Mouse (Mus musculus): ENCODE measurements at regions not wholly inside any gene's neighbourhood (a gene's known extent, or its start where the extent isn't known, plus 50 kb on each side); places are given as distances from the start of the nearest gene placed in this dataset.

- Histone ChIP-seq H3K9me3 (replicated peaks) (no peaks in the 10 kb centered on the region), H3K4me2 (no peak overlapping the region), H3K4me3 (replicated peaks) (no peak overlapping the region), H3K27ac (no peak overlapping the region), H3K27me3 (no peaks in the 10 kb centered on the region; the same call in 1 of the 2 replicates), H3K4me1 (no peaks in the 10 kb centered on the region), H3K36me3 (no peaks in the 10 kb centered on the region), H3K9ac (no peak overlapping the region)
- no peak for ATAC-seq (replicated peaks; ENCODE audit: low FRiP score)
Observed at GRCm38 (mm10) chr11:111555131-111555530, 489.2 kb downstream of the Kcnj2 start.

- Histone ChIP-seq H3K36me3 (no peaks in the 10 kb centered on the region), H3K9ac (no peak overlapping the region), H3K27me3 (no peaks in the 10 kb centered on the region; the same call in 1 of the 2 replicates), H3K4me1 (no peaks in the 10 kb centered on the region), H3K4me3 (replicated peaks) (no peak overlapping the region), H3K27ac (no peak overlapping the region), H3K4me2 (no peak overlapping the region), H3K9me3 (replicated peaks) (no peaks in the 10 kb centered on the region)
- WGBS: 90% methylated on average over 6 of the region's 6 CpGs
- no peak for ATAC-seq (replicated peaks; ENCODE audit: low FRiP score)
Observed at GRCm38 (mm10) chr11:111555615-111556014, 489.7 kb downstream of the Kcnj2 start.

GRCm38 (mm10) chr11:111558302-111559140 lies 492.6 kb downstream of the Kcnj2 start:
- Histone ChIP-seq H3K4me2 (no peak overlapping the region), H3K27ac (no peak overlapping the region), H3K36me3 (no peaks in the 10 kb centered on the region), H3K9me3 (replicated peaks) (no peaks in the 10 kb centered on the region), H3K4me3 (replicated peaks) (no peak overlapping the region), H3K27me3 (no peaks in the 10 kb centered on the region; the same call in 1 of the 2 replicates), H3K4me1 (no peaks in the 10 kb centered on the region), H3K9ac (no peak overlapping the region)
- no peak for ATAC-seq (replicated peaks; ENCODE audit: low FRiP score)
- 53% methylated on average over 9 of the region's 9 CpGs for WGBS

- Histone ChIP-seq H3K4me3 (replicated peaks) (no peak overlapping the region), H3K9ac (no peak overlapping the region), H3K27ac (no peak overlapping the region), H3K4me1 (no peaks in the 10 kb centered on the region), H3K36me3 (no peaks in the 10 kb centered on the region), H3K27me3 (no peaks in the 10 kb centered on the region), H3K4me2 (no peak overlapping the region), H3K9me3 (replicated peaks) (no peaks in the 10 kb centered on the region)
- WGBS: 43% methylated on average over 5 of the region's 5 CpGs
- ATAC-seq (replicated peaks; ENCODE audit: low FRiP score): no peak
Observed at GRCm38 (mm10) chr11:111563171-111563570, 497.2 kb downstream of the Kcnj2 start.

- Histone ChIP-seq H3K27me3 (no peaks in the 10 kb centered on the region), H3K4me1 (no peaks in the 10 kb centered on the region), H3K27ac (no peak overlapping the region), H3K4me2 (no peak overlapping the region), H3K4me3 (replicated peaks) (no peak overlapping the region), H3K9ac (no peak overlapping the region), H3K9me3 (replicated peaks) (no peaks in the 10 kb centered on the region), H3K36me3 (no peaks in the 10 kb centered on the region)
- WGBS: 91% methylated on average over 6 of the region's 6 CpGs
- ATAC-seq (replicated peaks; ENCODE audit: low FRiP score): no peak
Observed at GRCm38 (mm10) chr11:111568041-111568440, 502.1 kb downstream of the Kcnj2 start.

- H3K9me3 ChIP-seq (replicated peaks): no peaks in the 10 kb centered on the region
- WGBS: 85% methylated on average over 9 of the region's 9 CpGs
- no peak overlapping the region for H3K4me2 ChIP-seq
- no peak overlapping the region for H3K9ac ChIP-seq
- H3K27ac ChIP-seq: no peak overlapping the region
- no peak for ATAC-seq (replicated peaks; ENCODE audit: low FRiP score)
- no peaks in the 10 kb centered on the region for H3K27me3 ChIP-seq
- no peak overlapping the region for H3K4me3 ChIP-seq (replicated peaks)
- no peaks in the 10 kb centered on the region for H3K36me3 ChIP-seq
- H3K4me1 ChIP-seq: no peaks in the 10 kb centered on the region
Observed at GRCm38 (mm10) chr11:111568876-111569275, 502.9 kb downstream of the Kcnj2 start.

GRCm38 (mm10) chr11:111577883-111578282 lies 511.9 kb downstream of the Kcnj2 start:
- 6% methylated on average over 1 of the region's 1 CpGs for WGBS
- H3K9ac ChIP-seq: no peak overlapping the region
- H3K27me3 ChIP-seq: no peaks in the 10 kb centered on the region
- H3K9me3 ChIP-seq (replicated peaks): no peaks in the 10 kb centered on the region
- no peaks in the 10 kb centered on the region for H3K4me1 ChIP-seq
- no peak overlapping the region for H3K4me2 ChIP-seq
- H3K27ac ChIP-seq: no peak overlapping the region
- H3K36me3 ChIP-seq: no peaks in the 10 kb centered on the region
- H3K4me3 ChIP-seq (replicated peaks): no peak overlapping the region
- no peak for ATAC-seq (replicated peaks; ENCODE audit: low FRiP score)

- no peaks in the 10 kb centered on the region for H3K27me3 ChIP-seq
- peak overlapping the region; percentile 56 for H3K4me2 ChIP-seq
- H3K4me3 ChIP-seq (replicated peaks): peak overlapping the region; percentile 32
- H3K4me1 ChIP-seq: 0 out of 2 replicates have a peak, but pooled peaks cover 7% of the 10 kb centered on the region
- 66% methylated on average over 4 of the region's 4 CpGs for whole genome bisulfite sequencing
- no peak overlapping the region for H3K9ac ChIP-seq
- no peaks in the 10 kb centered on the region for H3K36me3 ChIP-seq
- ATAC-seq (replicated peaks; ENCODE audit: low FRiP score): no peak
- no peaks in the 10 kb centered on the region for H3K9me3 ChIP-seq (replicated peaks)
- H3K27ac ChIP-seq: no peak overlapping the region
Observed at GRCm38 (mm10) chr11:111582980-111583379, 517.0 kb downstream of the Kcnj2 start.

GRCm38 (mm10) chr11:111583606-111584005 lies 517.6 kb downstream of the Kcnj2 start:
- Histone ChIP-seq H3K4me3 (replicated peaks) (peak overlapping the region; percentile 32), H3K9me3 (replicated peaks) (no peaks in the 10 kb centered on the region), H3K4me1 (0 out of 2 replicates have a peak, but pooled peaks cover 7% of the 10 kb centered on the region), H3K27ac (no peak overlapping the region), H3K4me2 (peak overlapping the region; percentile 56), H3K36me3 (no peaks in the 10 kb centered on the region), H3K9ac (no peak overlapping the region), H3K27me3 (no peaks in the 10 kb centered on the region)
- ATAC-seq (replicated peaks; ENCODE audit: low FRiP score): peak; percentile 56; the same call in 1 of the 2 replicates
- 21% methylated on average over 13 of the region's 13 CpGs for WGBS

- Histone ChIP-seq H3K36me3 (no peaks in the 10 kb centered on the region), H3K27ac (no peak overlapping the region), H3K4me3 (replicated peaks) (no peak overlapping the region), H3K4me2 (no peak overlapping the region), H3K27me3 (no peaks in the 10 kb centered on the region), H3K4me1 (no peaks in the 10 kb centered on the region), H3K9me3 (replicated peaks) (no peaks in the 10 kb centered on the region), H3K9ac (no peak overlapping the region)
- ATAC-seq (replicated peaks; ENCODE audit: low FRiP score): no peak
Observed at GRCm38 (mm10) chr11:111599456-111599855, 533.5 kb downstream of the Kcnj2 start.

GRCm38 (mm10) chr11:111605146-111605545 lies 539.2 kb downstream of the Kcnj2 start:
- Histone ChIP-seq H3K36me3 (no peaks in the 10 kb centered on the region), H3K9ac (no peak overlapping the region), H3K27me3 (no peaks in the 10 kb centered on the region), H3K4me2 (no peak overlapping the region), H3K9me3 (replicated peaks) (no peaks in the 10 kb centered on the region), H3K27ac (no peak overlapping the region), H3K4me3 (replicated peaks) (no peak overlapping the region), H3K4me1 (no peaks in the 10 kb centered on the region)
- ATAC-seq (replicated peaks; ENCODE audit: low FRiP score): no peak
- 73% methylated on average over 11 of the region's 11 CpGs for WGBS

- no peaks in the 10 kb centered on the region for H3K27me3 ChIP-seq
- H3K4me2 ChIP-seq: no peak overlapping the region
- H3K9me3 ChIP-seq (replicated peaks): no peaks in the 10 kb centered on the region
- H3K4me1 ChIP-seq: no peaks in the 10 kb centered on the region
- ATAC-seq (replicated peaks; ENCODE audit: low FRiP score): no peak
- no peaks in the 10 kb centered on the region for H3K36me3 ChIP-seq
- no peak overlapping the region for H3K9ac ChIP-seq
- no peak overlapping the region for H3K4me3 ChIP-seq (replicated peaks)
- WGBS: 72% methylated on average over 5 of the region's 5 CpGs
- H3K27ac ChIP-seq: no peak overlapping the region
Observed at GRCm38 (mm10) chr11:111610522-111611015, 544.6 kb downstream of the Kcnj2 start.
